Mouse (Mus musculus) cortical plate, adult 2 months (tissue): ENCODE results near the gene Vps35l.

Experiments
- CTCF ChIP-seq: fragments of 200-500 bp; IDR thresholded peaks from 2 replicates; pipeline ENCODE4 v1.5.1; 2011; ENCODE audit warnings: mild to moderate bottlenecking, control low read depth, low read length; ENCODE audit not compliant: insufficient read depth; ENCODE audit errors: extremely low read depth
- POLR2A ChIP-seq: fragments of 200-500 bp; IDR thresholded peaks from 2 replicates; pipeline ENCODE4 v1.6.1; 2011; ENCODE audit warnings: mild to moderate bottlenecking, low read length, control low read depth; ENCODE audit not compliant: insufficient read depth; ENCODE audit errors: extremely low read depth

GRCm38 (mm10) chr7:118889046-118889680 lies 149.1 kb downstream of the Vps35l start:
- TF ChIP-seq POLR2A, result no peak
- no peak for TF ChIP-seq CTCF
